Mouse (Mus musculus) neural tube, embryonic 12.5 days (tissue): ENCODE measurements around the gene Cplx3. TPM values are rescaled to one million over a fixed set of nuclear protein-coding genes. Genes with fewer than 3 reads are reported as not detected.

Source experiments
- ATAC-seq: fragments of 200-750 bp; cut with Nextera tagmentation; 2 replicates; pipeline ENCODE4 v1.8.0; 2017; ENCODE audit warnings: low read depth, mild to moderate bottlenecking, moderate TSS enrichment, moderate library complexity; ENCODE audit not compliant: low FRiP score
- H3K27ac ChIP-seq: fragments of 300-500 bp; sonication (generic); 2 replicates; pipeline ENCODE4 v1.5.1; 2016
- H3K27me3 ChIP-seq: fragments of 300-500 bp; sonication (generic); replicated peaks from 2 replicates; pipeline ENCODE4 v1.6.1; 2016; ENCODE audit warnings: mild to moderate bottlenecking
- H3K36me3 ChIP-seq: fragments of 300-500 bp; sonication (generic); 2 replicates; pipeline ENCODE4 v1.6.1; 2016; ENCODE audit warnings: mild to moderate bottlenecking
- H3K4me1 ChIP-seq: fragments of 300-500 bp; sonication (generic); 2 replicates; pipeline ENCODE4 v1.6.1; 2016
- H3K4me2 ChIP-seq: fragments of 300-500 bp; sonication (generic); replicated peaks from 2 replicates; pipeline ENCODE4 v1.6.1; 2016; ENCODE audit warnings: mild to moderate bottlenecking
- H3K4me3 ChIP-seq: fragments of 300-500 bp; sonication (generic); 2 replicates; pipeline ENCODE4 v1.5.1; 2016
- H3K9ac ChIP-seq: fragments of 300-500 bp; sonication (generic); 2 replicates; pipeline ENCODE4 v1.6.1; 2016; ENCODE audit warnings: mild to moderate bottlenecking
- H3K9me3 ChIP-seq: fragments of 300-500 bp; sonication (generic); 2 replicates; pipeline ENCODE4 v1.6.1; 2016; ENCODE audit warnings: mild to moderate bottlenecking
- WGBS: fragments of 180-500 bp; shearing (Covaris S2); methylation state at CpG from one replicate; pipeline ENCODE4 v1.1.7; 2016; 5-methylcytosine and 5-hydroxymethylcytosine counted together
- polyA plus RNA-seq: library from polyadenylated mRNA; unstranded; fragments of >200 nt; fragmentation: Nextera tagmentation; extraction: Ambion mirVana; gene quantifications from 2 replicates; pipeline ENCODE4 v1.2.1, GENCODE M21; 2016

Cplx3 gene
- polyA plus RNA-seq, 1 experiment from 2014 or later: not detected

DNA sequence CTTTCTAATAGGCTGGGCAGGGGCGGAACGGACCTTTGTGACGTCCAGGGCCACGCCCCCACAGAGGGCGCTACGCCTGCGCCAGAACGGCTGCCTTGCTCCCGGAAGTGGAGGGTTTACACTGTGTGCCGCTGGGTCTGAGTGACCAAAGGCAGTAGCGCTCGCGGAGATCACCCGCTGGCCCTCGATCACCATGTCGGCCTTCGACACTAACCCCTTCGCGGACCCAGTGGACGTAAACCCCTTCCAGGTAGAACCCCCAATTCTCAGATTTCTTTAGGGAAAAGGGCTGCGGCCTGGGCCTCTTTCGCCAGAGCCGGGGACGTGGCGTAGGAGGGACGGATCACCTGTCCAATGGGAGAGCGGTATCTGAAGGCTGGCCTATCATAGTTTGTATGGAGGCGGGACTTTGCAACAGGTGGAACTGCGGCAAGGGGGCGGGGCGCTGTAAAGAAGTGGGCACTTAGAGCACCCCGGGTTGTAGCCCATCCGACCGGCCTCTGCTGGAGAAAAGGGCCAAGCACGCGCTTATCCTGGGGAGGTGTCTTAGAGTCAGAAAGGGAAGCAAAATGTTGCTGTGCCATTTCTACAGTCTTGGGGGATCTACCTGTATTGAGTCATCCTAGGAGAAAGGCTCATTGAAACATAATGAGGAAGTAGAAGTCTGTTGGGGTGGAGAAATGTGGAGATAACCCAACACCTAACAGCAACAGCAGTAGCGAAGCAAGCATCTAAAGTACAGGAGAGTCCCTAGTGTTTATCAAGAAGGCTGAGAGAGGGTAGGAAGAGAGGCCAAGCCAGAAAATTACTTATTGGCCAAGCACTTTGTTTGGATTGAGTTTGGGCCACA lies 45.0 kb downstream of the Cplx3 start, which contains the start of gene Scamp2:
TSS of gene Scamp2 (plus strand) at position 83 of the 850 bp plus-strand sequence.
- peaks cover 19% of the 10 kb centered on the region for H3K4me1 ChIP-seq
- no peaks in the 10 kb centered on the region for H3K36me3 ChIP-seq
- WGBS: under 1% methylated on average over 37 of the region's 37 CpGs
- peak within 1 kb of the TSS; percentile 59 for H3K9ac ChIP-seq
- no peaks in the 10 kb centered on the region for H3K27me3 ChIP-seq
- peak within 1 kb of the TSS; percentile 83 for H3K4me2 ChIP-seq
- no peaks in the 10 kb centered on the region for H3K9me3 ChIP-seq
- ATAC-seq: peak; percentile 99
- H3K4me3 ChIP-seq: peak within 1 kb of the TSS; percentile 69
- H3K27ac ChIP-seq: peak within 1 kb of the TSS; percentile 5; the same call in 1 of the 2 replicates

DNA sequence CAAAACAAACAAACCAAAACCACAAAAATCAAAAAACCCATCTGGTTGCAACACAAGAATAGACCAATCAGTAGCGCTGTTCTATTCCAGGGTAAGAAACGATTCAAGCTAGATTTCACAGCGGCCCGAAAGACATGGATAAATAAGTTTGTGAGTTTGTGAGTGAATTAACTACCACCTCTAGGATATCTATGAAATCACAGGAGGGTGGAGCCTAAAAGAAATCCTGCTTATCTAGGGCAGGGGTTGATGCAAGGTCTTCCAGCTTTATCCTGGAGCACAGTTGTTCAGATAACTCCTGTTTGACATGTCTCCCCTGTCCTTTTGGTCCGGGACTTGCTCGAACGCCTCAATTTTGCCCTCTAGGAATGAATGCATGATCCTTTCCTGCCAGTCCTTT lies 45.8 kb downstream of the Cplx3 start:
- Histone ChIP-seq H3K9ac (peak overlapping the region; percentile 59), H3K4me1 (peaks cover 19% of the 10 kb centered on the region), H3K4me3 (peak overlapping the region; percentile 69), H3K9me3 (no peaks in the 10 kb centered on the region), H3K36me3 (no peaks in the 10 kb centered on the region), H3K27ac (peak overlapping the region; percentile 5; the same call in 1 of the 2 replicates), H3K4me2 (peak overlapping the region; percentile 83), H3K27me3 (no peaks in the 10 kb centered on the region)
- peak; percentile 43 for ATAC-seq
- 31% methylated on average over 7 of the region's 7 CpGs for WGBS

DNA sequence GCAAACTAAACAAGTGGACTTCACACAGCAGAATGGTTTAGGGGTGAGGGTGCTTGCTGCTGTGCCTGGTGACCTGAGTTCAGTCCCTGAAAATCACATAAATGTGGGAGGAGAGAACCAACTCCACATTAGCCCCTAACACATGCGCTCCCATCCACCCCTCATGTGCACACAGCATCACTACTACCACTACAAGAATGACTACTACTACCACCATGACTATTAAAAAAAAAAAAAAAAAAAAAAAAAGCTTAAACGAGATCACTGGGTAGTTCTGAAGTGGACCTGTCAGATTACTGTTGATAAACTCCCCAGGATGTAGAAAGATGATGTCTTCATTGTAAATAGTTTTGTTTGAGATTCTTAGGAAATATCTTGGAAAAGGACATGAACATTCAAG lies 46.5 kb downstream of the Cplx3 start:
- no peak overlapping the region for H3K9ac ChIP-seq
- peaks cover 19% of the 10 kb centered on the region for H3K4me1 ChIP-seq
- no peaks in the 10 kb centered on the region for H3K27me3 ChIP-seq
- no peaks in the 10 kb centered on the region for H3K9me3 ChIP-seq
- WGBS: 75% methylated on average over 2 of the region's 2 CpGs
- H3K4me3 ChIP-seq: no peak overlapping the region
- no peak for ATAC-seq
- no peak overlapping the region for H3K27ac ChIP-seq
- H3K36me3 ChIP-seq: no peaks in the 10 kb centered on the region
- no peak overlapping the region for H3K4me2 ChIP-seq

DNA sequence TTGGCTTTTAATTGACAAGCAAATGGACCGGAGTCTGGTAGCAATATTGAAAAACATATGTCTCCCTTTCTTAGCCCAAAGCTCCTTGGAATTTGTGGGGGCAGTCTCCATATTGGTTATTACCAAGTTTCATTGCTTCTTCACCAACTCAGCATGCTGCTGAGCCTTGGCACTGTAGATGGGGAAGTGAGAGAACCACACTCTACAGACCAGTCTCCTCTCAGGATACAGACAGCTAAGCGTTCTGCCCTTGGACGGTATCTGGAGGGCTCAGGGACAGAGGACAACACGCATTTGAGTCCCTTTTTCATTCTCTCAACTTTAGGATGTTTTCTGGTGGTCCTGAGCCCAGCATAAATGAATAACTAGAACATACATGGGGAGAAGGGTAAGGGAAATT lies 47.5 kb downstream of the Cplx3 start:
- WGBS: 89% methylated on average over 4 of the region's 4 CpGs
- ATAC-seq: no peak

DNA sequence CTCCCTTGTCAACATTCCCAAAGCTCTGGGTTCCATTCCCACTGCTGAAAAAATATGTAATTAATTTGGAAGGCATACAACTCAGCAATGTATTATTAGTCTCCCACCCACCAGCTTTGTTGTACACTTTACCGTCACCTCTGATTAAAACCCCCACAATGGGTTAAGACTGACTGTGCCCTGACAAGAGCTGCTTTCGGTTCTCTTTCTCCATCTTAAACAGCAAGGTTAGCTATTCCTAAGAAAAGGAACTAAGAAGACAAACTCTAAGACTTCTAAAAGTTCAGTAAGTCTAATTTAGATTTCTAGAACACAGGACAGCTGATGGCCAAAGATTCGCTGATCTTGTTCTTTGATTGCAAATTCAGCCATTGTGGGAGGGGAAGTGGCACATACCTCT lies 48.9 kb downstream of the Cplx3 start:
- H3K36me3 ChIP-seq: no peaks in the 10 kb centered on the region
- H3K9ac ChIP-seq: no peak overlapping the region
- WGBS: 83% methylated on average over 3 of the region's 3 CpGs

More for the DNA sequence above, 47.5 kb downstream of the Cplx3 start:
- peaks cover 19% of the 10 kb centered on the region for H3K4me1 ChIP-seq
- no peaks in the 10 kb centered on the region for H3K9me3 ChIP-seq
- no peak overlapping the region for H3K4me2 ChIP-seq
- H3K27ac ChIP-seq: no peak overlapping the region
- no peak overlapping the region for H3K9ac ChIP-seq
- no peaks in the 10 kb centered on the region for H3K36me3 ChIP-seq
- no peaks in the 10 kb centered on the region for H3K27me3 ChIP-seq
- H3K4me3 ChIP-seq: no peak overlapping the region

DNA sequence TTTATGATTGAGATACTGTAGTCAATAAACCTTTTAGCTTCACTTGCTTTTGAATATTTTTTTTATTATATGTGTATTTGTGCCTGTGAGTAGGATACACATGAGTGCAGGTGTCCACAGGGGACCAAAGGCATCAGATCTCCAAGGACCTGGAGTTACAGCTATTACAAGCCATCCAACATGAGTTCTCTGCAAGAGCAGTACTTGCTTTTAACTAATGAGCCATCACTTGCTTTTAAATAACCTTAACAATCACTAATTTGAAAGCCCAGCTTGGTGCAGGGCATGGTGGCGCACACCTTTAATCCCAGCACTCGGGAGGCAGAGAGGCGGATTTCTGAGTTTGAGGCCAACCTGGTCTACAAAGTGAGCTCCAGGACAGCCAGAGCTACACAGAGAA lies 51.3 kb downstream of the Cplx3 start:
- H3K4me3 ChIP-seq: no peak overlapping the region
- no peaks in the 10 kb centered on the region for H3K9me3 ChIP-seq
- H3K4me2 ChIP-seq: no peak overlapping the region
- no peaks in the 10 kb centered on the region for H3K27me3 ChIP-seq
- H3K4me1 ChIP-seq: peaks cover 6% of the 10 kb centered on the region
- no peak overlapping the region for H3K27ac ChIP-seq
- H3K36me3 ChIP-seq: peaks cover 10% of the 10 kb centered on the region
- 37% methylated on average over 3 of the region's 3 CpGs for WGBS
- ATAC-seq: no peak
- H3K9ac ChIP-seq: no peak overlapping the region

More for the DNA sequence above, 48.9 kb downstream of the Cplx3 start:
- Histone ChIP-seq H3K4me2 (no peak overlapping the region), H3K4me1 (peaks cover 11% of the 10 kb centered on the region), H3K9me3 (no peaks in the 10 kb centered on the region), H3K4me3 (no peak overlapping the region), H3K27me3 (no peaks in the 10 kb centered on the region), H3K27ac (no peak overlapping the region)
- no peak for ATAC-seq

DNA sequence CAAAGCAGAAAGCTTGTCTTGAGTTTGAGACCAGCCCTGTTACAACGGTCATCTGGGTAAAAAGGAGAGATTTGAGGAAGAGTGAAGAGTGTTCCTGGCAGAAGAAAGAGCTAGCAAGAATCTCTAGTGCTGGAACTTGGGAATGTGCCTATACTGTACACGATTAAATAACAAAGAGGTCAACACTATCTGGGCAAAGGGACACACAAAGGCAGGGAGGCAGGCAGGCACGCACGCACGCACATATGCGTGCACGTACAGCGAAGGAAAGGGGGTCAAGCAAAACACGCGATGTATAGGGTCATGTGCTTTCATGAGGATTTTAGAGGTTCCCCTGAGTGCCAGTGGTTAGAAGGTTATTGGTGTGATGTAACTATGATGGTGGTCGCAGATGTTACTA lies 53.0 kb downstream of the Cplx3 start:
- 0 out of 2 replicates have a peak, but pooled peaks have one; percentile 5 for ATAC-seq
- Histone ChIP-seq H3K27ac (no peak overlapping the region), H3K36me3 (peaks cover 27% of the 10 kb centered on the region), H3K9ac (no peak overlapping the region), H3K4me3 (no peak overlapping the region), H3K4me2 (no peak overlapping the region), H3K9me3 (no peaks in the 10 kb centered on the region), H3K27me3 (no peaks in the 10 kb centered on the region), H3K4me1 (peaks cover 6% of the 10 kb centered on the region)
- WGBS: 71% methylated on average over 11 of the region's 11 CpGs

DNA sequence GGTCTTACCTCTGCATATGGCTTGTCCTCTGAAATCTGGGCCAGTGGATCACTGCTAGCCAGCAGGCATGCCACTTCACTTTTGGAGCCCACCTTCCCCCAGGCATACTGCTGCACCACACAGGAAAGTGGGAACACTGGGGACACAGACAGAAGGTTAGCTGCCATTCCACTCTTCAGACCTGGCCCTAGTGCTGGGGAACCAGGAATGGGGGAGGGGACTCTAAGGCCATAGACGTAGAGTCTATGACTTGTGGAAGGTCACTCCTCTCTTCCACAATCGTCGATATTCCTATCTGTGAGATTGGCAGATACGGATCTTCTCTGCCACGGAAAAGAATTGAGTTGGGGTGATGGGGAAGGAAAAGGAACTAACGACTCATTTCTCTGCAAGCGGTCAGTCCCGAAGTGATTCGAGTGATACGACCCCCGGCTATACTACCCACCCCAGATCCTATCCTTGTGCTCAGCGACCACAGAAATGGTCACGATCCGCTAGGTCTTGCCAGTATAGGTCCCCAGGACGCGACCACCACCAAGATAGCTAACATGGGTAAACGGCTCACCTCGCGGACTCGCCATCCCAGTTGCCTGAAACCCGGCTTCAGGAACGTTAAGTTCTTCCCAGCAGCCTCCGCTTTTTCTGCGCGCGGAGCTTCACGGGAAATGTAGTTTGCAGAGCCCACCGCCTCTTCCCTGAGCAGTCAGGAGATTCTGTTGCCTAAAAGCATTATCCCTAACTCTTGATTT lies 53.8 kb downstream of the Cplx3 start, which contains the start of gene Mpi:
TSS of gene Mpi (minus strand) at position 625 of the 749 bp plus-strand sequence.
- peaks cover 35% of the 10 kb centered on the region for H3K36me3 ChIP-seq
- H3K4me1 ChIP-seq: peaks cover 6% of the 10 kb centered on the region
- H3K9ac ChIP-seq: peak within 1 kb of the TSS; percentile 68
- H3K4me3 ChIP-seq: peak within 1 kb of the TSS; percentile 68
- WGBS: 2% methylated on average over 28 of the region's 28 CpGs
- peak within 1 kb of the TSS; percentile 73 for H3K4me2 ChIP-seq
- no peaks in the 10 kb centered on the region for H3K9me3 ChIP-seq
- H3K27me3 ChIP-seq: no peaks in the 10 kb centered on the region
- no peak within 1 kb of the TSS for H3K27ac ChIP-seq
- peak; percentile 73; the same call in 1 of the 2 replicates for ATAC-seq

DNA sequence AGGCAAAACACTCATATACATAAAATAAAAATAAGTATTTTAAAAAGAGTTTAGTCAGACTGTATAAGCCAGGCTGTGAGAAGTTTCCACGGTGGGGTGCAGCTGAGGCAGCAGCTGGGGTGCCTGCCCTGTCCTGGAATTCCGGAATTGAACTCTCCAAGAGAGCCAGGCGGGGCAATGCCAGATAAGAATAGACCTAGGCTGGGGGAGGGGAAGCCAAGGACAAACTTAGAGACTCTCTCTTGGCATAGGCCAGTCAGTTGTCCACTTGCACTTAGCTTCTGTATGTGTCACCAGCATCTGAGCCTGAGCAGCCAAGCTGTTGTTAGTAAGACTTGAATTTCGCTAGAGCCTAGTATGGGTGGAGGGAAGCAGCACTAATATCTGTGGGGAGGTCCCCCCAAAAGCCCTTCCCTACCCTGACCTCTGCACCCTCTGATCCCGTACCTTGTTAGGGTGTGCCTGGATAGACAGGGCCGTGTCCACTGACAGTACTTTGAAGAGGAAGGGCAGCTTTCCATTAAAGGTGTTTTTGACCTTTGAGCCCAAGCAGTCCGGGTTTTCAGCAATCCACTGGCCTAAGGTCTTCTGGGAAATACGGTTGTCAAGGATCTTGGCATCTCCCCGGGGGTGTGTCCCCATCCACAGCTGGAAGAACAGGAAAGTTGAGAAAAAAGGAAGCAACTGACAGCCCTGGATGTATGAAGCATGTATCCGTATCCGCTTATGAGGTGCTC lies 55.8 kb downstream of the Cplx3 start:
- 90% methylated on average over 11 of the region's 11 CpGs for WGBS
- no peak overlapping the region for H3K27ac ChIP-seq
- no peak overlapping the region for H3K9ac ChIP-seq
- H3K4me2 ChIP-seq: no peak overlapping the region
- H3K4me1 ChIP-seq: peaks cover 6% of the 10 kb centered on the region
- H3K4me3 ChIP-seq: no peak overlapping the region
- no peaks in the 10 kb centered on the region for H3K9me3 ChIP-seq
- ATAC-seq: no peak
- H3K36me3 ChIP-seq: peaks cover 52% of the 10 kb centered on the region
- no peaks in the 10 kb centered on the region for H3K27me3 ChIP-seq
